Mouse (Mus musculus) fibroblast of lung, adult 2 months (primary cell): ENCODE measurements around the gene Slc13a5.

Source experiments
- DNase-seq: peaks from one replicate; pipeline ENCODE4 v3.0.0-alpha.2; 2011; ENCODE audit warnings: low read depth

Slc13a5 gene

GRCm38 (mm10) chr11:72265483-72265882, 1.5 kb downstream of the Slc13a5 start:
- no peak for DNase-seq

- DNase-seq = no peak
Measured at GRCm38 (mm10) chr11:72256441-72256840, 10.6 kb downstream of the Slc13a5 start.

DNA sequence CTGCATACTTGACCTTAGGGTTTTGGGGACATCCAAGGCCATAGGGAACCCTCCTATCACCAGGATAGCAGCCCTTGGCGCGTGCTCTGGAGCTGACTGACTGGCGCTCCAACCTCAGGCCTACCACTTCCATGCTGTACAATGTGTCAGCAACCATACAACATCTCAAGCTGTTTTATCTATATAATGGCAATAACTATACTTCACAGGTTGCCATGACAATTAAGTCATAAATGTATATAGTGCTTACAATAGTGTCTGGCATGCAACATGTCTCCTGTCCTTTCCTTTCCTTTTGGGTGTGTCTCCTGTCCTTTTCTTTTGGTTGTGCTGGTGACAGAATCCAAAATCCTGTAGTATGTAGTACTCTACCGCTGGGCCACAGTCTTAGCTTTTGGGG, 11.4 kb downstream of the Slc13a5 start:
- DNase-seq = no peak

- DNase-seq = no peak
Measured at GRCm38 (mm10) chr11:72245196-72245753, 21.7 kb downstream of the Slc13a5 start.

GRCm38 (mm10) chr11:72240062-72240860, 26.8 kb downstream of the Slc13a5 start:
- DNase-seq = no peak

GRCm38 (mm10) chr11:72234013-72234412, 33.0 kb downstream of the Slc13a5 start:
- DNase-seq = peak; percentile 57

- no peak for DNase-seq
Measured at GRCm38 (mm10) chr11:72232991-72233390, 34.0 kb downstream of the Slc13a5 start.

GRCm38 (mm10) chr11:72232068-72232467, 35.0 kb downstream of the Slc13a5 start:
- DNase-seq = no peak

DNA sequence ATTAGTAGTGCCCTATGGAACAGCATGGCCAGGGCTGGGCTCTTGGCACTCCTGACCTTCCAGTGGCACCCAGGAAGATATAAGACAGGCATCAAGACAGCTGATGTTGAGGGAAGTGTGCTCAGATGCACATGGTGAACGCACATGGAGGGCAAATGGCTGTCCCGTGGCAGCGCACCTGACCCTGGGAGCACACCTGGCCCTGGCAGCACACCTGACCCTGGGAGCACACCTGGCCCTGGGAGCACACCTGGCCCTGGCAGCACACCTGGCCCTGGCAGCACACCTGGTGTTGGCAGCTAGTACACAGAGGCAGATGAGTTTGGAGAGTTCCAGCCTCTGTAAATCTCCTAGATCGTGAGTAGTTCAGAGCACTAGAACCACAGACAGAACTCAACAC, 38.5 kb downstream of the Slc13a5 start:
- no peak for DNase-seq

- DNase-seq = no peak
Measured at GRCm38 (mm10) chr11:72226901-72227300, 40.1 kb downstream of the Slc13a5 start.

DNA sequence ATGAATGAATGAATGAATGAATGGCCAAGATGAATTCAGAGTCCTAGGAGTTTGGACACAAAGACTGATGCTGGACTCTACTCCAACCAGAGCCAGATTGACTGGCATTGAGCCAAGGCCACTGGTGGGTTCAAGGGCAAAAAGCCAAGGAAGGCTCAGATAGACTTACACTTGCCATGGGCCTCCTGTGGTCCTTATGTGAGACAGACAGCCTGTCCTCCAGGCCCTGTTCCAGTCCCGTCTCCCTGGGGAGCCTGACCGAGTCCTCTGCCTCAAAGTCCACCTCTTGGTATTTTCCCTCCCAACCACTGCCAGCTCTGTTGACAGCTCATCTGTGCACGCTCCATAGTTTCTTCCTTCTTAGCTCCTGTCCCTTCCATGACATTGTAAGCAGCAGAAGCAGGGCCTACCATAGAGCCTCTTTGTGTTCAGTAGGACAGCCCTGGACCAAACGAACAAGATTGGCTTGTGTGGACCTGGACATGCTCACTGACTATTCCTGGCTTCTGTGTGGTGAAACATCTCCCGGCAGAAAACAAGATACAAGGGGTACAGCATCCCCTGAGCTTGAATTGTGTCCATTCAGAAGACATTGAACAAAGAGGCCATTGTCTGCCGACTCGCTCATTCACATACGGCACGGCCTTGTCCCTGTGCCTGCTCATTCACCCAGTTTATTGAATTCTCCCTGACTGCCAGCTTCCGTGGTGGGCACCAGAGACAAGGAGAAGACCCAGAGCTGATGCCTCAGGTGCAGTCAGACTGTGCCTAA, 40.8 kb downstream of the Slc13a5 start:
- DNase-seq = no peak

GRCm38 (mm10) chr11:72224865-72225264, 42.2 kb downstream of the Slc13a5 start:
- no peak for DNase-seq

DNA sequence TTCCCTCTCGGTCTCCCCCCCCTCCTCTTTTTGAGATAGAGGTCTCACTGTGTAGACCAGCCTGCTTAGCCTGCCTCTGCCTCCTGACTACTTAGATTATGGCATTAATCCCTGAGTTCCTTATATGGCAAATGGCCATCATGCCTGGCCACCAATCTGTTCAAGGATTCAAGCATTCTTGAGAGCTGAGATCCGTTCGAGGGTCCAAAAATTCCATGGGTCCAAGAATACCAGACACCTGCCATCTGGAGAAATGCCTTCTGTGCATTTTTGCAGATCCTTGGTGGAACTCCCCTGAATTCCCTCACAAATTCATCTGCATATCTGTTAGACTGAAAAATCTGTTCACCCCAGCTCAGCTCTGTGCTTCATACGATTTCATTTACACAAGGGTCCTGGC, 43.6 kb downstream of the Slc13a5 start:
- no peak for DNase-seq

DNA sequence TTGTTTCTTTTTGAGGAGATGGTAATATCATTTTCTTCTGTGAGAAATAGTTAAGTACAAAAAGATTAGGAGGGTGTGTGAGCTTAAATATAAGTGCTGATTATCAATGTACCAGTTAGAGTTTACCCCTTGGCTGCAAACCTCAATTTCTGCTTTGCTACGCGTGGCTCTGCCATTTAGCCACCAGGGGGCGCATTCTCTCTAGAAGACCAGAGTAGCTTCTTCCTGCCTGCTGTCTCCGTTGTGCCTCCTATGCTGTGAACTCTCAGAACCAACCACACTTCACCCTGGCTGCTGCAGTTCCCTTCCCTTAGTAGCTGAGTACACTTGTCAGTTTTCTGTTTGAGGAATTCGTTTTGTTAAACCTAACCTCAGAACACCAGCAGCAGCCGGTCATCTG, 45.7 kb downstream of the Slc13a5 start:
- DNase-seq = no peak

GRCm38 (mm10) chr11:72217116-72217515, 49.9 kb downstream of the Slc13a5 start:
- DNase-seq = no peak

DNA sequence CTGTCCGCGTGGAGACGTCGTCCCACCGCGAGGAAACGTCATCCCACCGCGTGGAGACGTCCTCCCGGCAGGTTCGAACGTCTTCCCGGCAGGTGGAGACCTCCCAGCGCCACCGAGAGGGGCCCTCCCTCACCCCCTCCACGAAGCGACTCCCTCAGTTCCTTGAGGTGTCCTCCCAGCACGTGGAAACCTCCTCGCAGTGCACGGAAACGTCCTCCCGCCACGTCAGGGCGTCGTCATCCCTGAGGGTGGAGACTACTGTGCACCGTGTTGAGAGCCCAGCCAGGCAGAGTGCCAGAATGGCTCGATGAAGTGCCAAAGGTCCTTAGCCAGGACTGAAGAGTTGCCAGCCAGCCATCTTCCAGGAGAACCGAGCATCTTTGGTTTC, 51.6 kb downstream of the Slc13a5 start, which contains the start of gene Med31:
Med31 (minus strand) TSS at position 183 of the 388 bp plus-strand sequence.
- peak; percentile 50 for DNase-seq

- DNase-seq = peak; percentile 90
Measured at GRCm38 (mm10) chr11:72214591-72215409, 52.2 kb downstream of the Slc13a5 start.

DNA sequence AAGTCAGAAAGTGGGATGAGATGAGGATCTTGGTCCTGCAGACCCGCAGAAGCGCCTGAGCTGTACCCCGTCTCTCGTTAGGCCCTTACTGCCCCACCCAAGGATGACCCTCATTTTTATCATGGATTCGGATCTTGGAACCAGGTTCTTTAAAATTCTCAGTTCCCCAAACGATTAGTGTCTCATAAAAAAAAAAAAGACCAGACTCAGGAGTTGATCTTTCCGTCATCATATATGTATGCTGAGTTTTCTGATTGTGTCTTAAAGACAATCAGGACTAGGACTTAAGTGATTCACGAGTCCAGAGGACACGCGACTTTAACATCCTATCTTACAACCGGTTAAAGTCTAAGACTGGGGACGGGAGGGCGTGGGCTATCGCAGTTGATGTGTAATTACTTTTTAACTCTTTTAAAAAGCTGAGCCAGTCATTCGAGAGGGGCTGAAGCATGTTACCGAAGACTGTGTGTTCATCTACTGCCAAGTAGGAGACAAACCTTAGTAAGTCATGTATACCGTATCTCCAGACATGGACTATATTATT, 59.1 kb downstream of the Slc13a5 start:
- no peak for DNase-seq

- peak; percentile 63 for DNase-seq
Measured at GRCm38 (mm10) chr11:72207204-72207833, 59.7 kb downstream of the Slc13a5 start, which contains the start of the genes 4933427D14Rik and Txndc17. TSS of gene 4933427D14Rik (minus strand) at chr11:72207459. TSS of gene Txndc17 (plus strand) at chr11:72207547.

DNA sequence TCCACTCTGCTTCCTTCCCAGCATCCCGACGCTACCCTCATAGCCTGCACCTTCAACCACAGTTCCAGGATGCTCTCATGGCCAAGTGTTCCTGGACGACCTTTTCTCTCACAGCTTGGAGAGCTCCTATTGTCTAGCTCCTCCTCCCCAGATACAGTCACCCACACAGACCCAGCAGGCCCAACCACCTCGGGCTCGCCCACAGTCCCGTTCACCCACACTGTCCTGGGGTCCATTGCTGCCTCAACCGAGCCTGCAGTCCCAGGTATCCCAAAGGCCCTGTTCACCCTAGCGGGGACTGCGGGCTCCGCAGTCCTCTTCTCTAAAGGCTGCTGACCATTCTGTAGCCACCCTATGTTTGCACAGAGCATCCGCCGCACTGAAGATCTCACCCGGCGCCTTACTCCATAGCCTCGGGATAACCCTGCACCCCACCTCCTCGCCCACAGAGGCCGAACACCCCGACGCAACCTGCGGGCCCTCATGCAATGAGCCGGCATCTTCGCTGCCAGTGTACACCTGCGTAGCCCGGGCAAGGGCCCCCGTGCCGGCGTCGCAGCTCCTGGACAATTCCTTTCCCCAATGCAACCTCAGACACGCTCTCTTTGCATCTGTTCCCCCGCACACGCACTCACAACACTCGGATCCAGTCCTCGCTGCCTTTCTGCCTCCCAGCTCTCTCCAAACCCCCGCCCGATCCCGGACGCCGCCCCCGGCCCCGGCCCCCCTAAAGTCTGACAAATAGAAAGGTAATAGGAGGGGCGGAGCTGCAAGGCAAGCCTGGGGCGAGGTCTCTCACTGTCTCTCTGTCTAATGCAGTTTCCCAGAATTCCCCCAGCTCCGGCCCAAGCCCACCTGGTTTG, 60.5 kb downstream of the Slc13a5 start, which contains the start of gene Gm43951:
Gm43951 (minus strand) TSS at position 500 of the 863 bp plus-strand sequence.
- no peak for DNase-seq
